Mouse (Mus musculus): ENCODE results near the gene Lmf1.

Gene Lmf1

GRCm38 (mm10) chr17:25568880-25569279 lies 10.0 kb upstream of the Lmf1 start:
- DNase-seq, result no peak

- no peak for DNase-seq
Observed at GRCm38 (mm10) chr17:25569833-25570647, 8.8 kb upstream of the Lmf1 start.

GRCm38 (mm10) chr17:25570648-25571452 lies 8.0 kb upstream of the Lmf1 start, which contains the start of gene Sox8:
Gene Sox8 (minus strand): TSS chr17:25570686.
- DNase-seq, result peak; percentile 71

GRCm38 (mm10) chr17:25571453-25571820 lies 7.4 kb upstream of the Lmf1 start:
- DNase-seq, result no peak

GRCm38 (mm10) chr17:25575208-25575971 lies 3.5 kb upstream of the Lmf1 start:
- no peak for DNase-seq

- no peak for DNase-seq
Observed at GRCm38 (mm10) chr17:25576034-25576433, 2.9 kb upstream of the Lmf1 start.

- no peak for DNase-seq
Observed at GRCm38 (mm10) chr17:25577263-25577662, 1.6 kb upstream of the Lmf1 start.

- no peak for DNase-seq
Observed at GRCm38 (mm10) chr17:25577702-25578101, 1.2 kb upstream of the Lmf1 start.

GRCm38 (mm10) chr17:25579332-25580047 lies 605 bp downstream of the Lmf1 start:
- DNase-seq, result peak; percentile 53

GRCm38 (mm10) chr17:25582076-25582475 lies 3.2 kb downstream of the Lmf1 start:
- DNase-seq, result no peak

- DNase-seq, result no peak
Observed at GRCm38 (mm10) chr17:25583099-25583498, 4.2 kb downstream of the Lmf1 start.

- no peak for DNase-seq
Observed at GRCm38 (mm10) chr17:25583858-25584257, 5.0 kb downstream of the Lmf1 start.

GRCm38 (mm10) chr17:25584646-25585045 lies 5.8 kb downstream of the Lmf1 start:
- DNase-seq, result peak; percentile 64

GRCm38 (mm10) chr17:25590068-25590467 lies 11.2 kb downstream of the Lmf1 start:
- no peak for DNase-seq

- DNase-seq, result no peak
Observed at GRCm38 (mm10) chr17:25590985-25591384, 12.1 kb downstream of the Lmf1 start.

GRCm38 (mm10) chr17:25592336-25592735 lies 13.5 kb downstream of the Lmf1 start:
- no peak for DNase-seq

GRCm38 (mm10) chr17:25593411-25594261 lies 14.8 kb downstream of the Lmf1 start:
- peak; percentile 12 for DNase-seq

GRCm38 (mm10) chr17:25595495-25595894 lies 16.6 kb downstream of the Lmf1 start:
- DNase-seq, result no peak

- DNase-seq, result no peak
Observed at GRCm38 (mm10) chr17:25597537-25597936, 18.7 kb downstream of the Lmf1 start.

- no peak for DNase-seq
Observed at GRCm38 (mm10) chr17:25602366-25602765, 23.5 kb downstream of the Lmf1 start.

- no peak for DNase-seq
Observed at GRCm38 (mm10) chr17:25604234-25604633, 25.3 kb downstream of the Lmf1 start.
